Mouse (Mus musculus) stomach, adult 2 months (tissue): ENCODE data around the gene Micall1. TPM values are rescaled to one million over a fixed set of nuclear protein-coding genes. Genes with fewer than 3 reads are reported as not detected.

Experiments used
- polyA plus RNA-seq: library from polyadenylated mRNA; depleted of rRNA; stranded (reverse); fragments of >200 nt; gene quantifications from 2 replicates; pipeline ENCODE4 v1.2.3, GENCODE M21; 2012; rRNA removed

Gene Micall1
- 15.1 and 17.8 TPM in 2 replicates for polyA plus RNA-seq

DNA sequence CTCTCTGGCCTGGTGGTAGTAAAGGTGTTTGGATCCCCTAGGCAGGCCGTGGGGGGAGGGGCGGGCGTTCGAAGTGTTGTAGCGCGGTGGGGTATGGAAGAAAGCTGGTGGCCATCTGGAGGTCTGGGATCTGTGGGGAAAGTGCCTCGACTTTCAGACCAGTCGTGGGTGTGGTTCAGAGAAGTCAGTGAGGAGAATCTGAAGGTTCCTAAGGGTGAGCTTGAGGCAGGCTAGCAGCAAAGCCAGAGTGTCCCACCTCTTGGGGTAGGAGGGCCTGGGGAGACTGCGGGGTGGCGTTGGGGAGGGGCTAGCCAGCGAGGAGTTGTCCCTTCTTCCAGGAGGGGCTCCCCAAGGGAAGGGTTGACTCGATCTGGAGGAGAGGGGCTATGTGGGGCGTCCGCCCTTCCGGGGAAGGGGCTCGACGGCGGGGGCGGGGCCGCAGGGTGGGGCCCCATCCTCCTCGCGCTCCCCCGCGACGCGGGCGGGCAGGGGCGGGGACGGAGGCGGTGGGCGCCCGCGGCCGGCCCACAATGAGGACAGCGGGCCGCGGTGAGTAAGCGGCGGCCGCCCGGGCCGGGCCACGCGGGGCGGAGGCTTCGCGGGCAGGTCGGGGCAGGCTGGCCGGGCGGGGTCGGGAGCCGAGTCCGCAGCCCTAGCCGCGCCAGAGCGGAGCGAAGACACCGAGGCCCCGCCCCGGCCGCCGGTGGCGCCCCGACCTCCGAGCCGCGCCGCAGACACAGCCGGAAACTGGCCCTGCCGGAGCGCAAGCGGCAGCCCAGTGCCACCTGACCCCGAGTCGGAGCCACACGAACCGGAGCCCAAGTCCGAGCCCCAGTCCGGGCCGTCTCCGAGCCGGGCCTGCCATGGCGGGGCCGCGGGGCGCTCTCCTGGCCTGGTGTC is at the start of gene Micall1:
Gene Micall1, plus strand, starts transcription at position 478 of the 900 bp plus-strand sequence.

GRCm38 (mm10) chr15:79062376-79063159 is 46.1 kb upstream of the Micall1 start, which contains the start of gene Ankrd54:
Ankrd54 (minus strand) TSS chr15:79062893.

GRCm38 (mm10) chr15:79074913-79075532 is 33.7 kb upstream of the Micall1 start, which contains the start of gene Eif3l:
Eif3l (plus strand) TSS chr15:79075179.

DNA sequence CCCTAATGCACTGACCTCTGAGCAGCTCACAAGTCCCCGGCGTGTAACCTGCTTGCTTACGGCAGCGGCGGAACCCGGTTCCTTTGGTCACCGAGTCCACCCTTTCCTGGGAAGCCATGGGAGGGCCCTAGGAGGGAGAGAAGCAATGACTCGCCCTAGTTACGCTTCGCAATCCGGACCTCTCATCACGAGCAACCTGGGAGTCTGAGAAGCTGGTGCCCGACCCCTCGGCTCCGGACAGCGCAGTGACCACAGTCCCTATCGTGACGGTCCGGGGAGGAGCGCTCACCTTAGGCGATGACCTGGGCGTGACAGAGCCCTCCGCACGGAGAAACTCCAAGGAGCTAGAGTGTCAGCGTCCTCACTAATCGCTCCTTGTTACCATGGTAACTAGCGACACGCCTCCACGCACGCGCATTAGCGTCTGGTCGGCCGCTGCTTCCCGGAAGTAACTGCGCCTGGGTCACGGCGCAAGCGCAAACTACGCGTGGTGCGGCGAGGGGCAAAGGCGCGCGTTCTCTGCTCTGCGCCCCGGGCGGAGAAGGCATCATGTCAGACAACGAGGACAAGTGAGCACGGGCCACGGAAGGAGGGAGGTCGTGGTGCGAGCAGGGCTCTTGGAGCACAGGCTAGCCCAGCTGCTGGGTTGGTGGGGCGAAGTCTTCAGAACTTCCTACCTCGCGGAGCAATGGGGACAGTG is 32.3 kb downstream of the Micall1 start, which contains the start of the genes Polr2f and 1700088E04Rik:
Gene Polr2f, plus strand, starts transcription at position 144 of the 700 bp plus-strand sequence.
Gene 1700088E04Rik, minus strand, starts transcription at position 388 of the 700 bp plus-strand sequence.

GRCm38 (mm10) chr15:79165140-79165539 is 56.4 kb downstream of the Micall1 start, which contains the start of gene Sox10:
Sox10 (minus strand) TSS chr15:79165240.

Other genes with a start within 250 kb of the Micall1 start
- 70.1 and 87.7 TPM in 2 replicates for gene Gga1, start 231.7 kb upstream of the Micall1 start, polyA plus RNA-seq
- gene Gm49510, start 209.2 kb upstream of the Micall1 start, polyA plus RNA-seq = 0.04 and 0.13 TPM in 2 replicates
- gene Sh3bp1, start 209.1 kb upstream of the Micall1 start, polyA plus RNA-seq = 84.9 and 94.6 TPM in 2 replicates
- gene Pdxp, start 195.0 kb upstream of the Micall1 start, polyA plus RNA-seq = 4.0 and 6.7 TPM in 2 replicates
- gene Lgals1, start 182.2 kb upstream of the Micall1 start, polyA plus RNA-seq = 167 and 196 TPM in 2 replicates
- gene Nol12, start 174.0 kb upstream of the Micall1 start, polyA plus RNA-seq = 8.0 and 11.5 TPM in 2 replicates
- gene Triobp, start 161.2 kb upstream of the Micall1 start, polyA plus RNA-seq = 33.4 and 42.2 TPM in 2 replicates
- 63.2 and 88.2 TPM in 2 replicates for gene H1f0, start 80.4 kb upstream of the Micall1 start, polyA plus RNA-seq
- gene Galr3, start 67.0 kb upstream of the Micall1 start, polyA plus RNA-seq = 2.5 and 5.2 TPM in 2 replicates
- gene Ankrd54, start 46.0 kb upstream of the Micall1 start, polyA plus RNA-seq = 65.3 and 91.0 TPM in 2 replicates
- 56.8 and 56.9 TPM in 2 replicates for gene Eif3l, start 33.7 kb upstream of the Micall1 start, polyA plus RNA-seq
- gene Polr2f, start 32.1 kb downstream of the Micall1 start, polyA plus RNA-seq = 39.6 and 43.3 TPM in 2 replicates
- gene 1700088E04Rik, start 32.4 kb downstream of the Micall1 start, polyA plus RNA-seq = 1.8 and 2.7 TPM in 2 replicates
- gene Sox10, start 56.3 kb downstream of the Micall1 start, polyA plus RNA-seq = 3.5 and 5.8 TPM in 2 replicates
- gene Pick1, start 120.3 kb downstream of the Micall1 start, polyA plus RNA-seq = 22.0 and 22.7 TPM in 2 replicates
- 0.08 TPM in 1 of 2 replicates, not detected in the other for gene Gm49486, start 120.5 kb downstream of the Micall1 start, polyA plus RNA-seq
- gene Slc16a8, start 145.9 kb downstream of the Micall1 start, polyA plus RNA-seq = 0.37 TPM in 1 of 2 replicates, not detected in the other
- gene Baiap2l2, start 176.6 kb downstream of the Micall1 start, polyA plus RNA-seq = 3.0 and 7.2 TPM in 2 replicates
- gene Pla2g6, start 219.5 kb downstream of the Micall1 start, polyA plus RNA-seq = 8.7 and 8.8 TPM in 2 replicates
- gene Maff, start 237.7 kb downstream of the Micall1 start, polyA plus RNA-seq = 4.7 and 12.1 TPM in 2 replicates